Mouse (Mus musculus) bone marrow macrophage, adult 2 months (primary cell): ENCODE data around the gene Hdac11. TPM values are rescaled to one million over a fixed set of nuclear protein-coding genes. Genes with fewer than 3 reads are reported as not detected.
"Not testable (repeated sequence)": the region's sequence is repeated elsewhere in the genome, so short reads cannot be mapped to it uniquely, and the experiment has no call there.

Experiments used
- H3K27ac ChIP-seq: 2 replicates; pipeline ENCODE4 v1.5.1; 2012; ENCODE audit warnings: low read depth, low read length; ENCODE audit not compliant: insufficient read depth
- H3K4me1 ChIP-seq: 2 replicates; pipeline ENCODE4 v1.6.1; 2012; ENCODE audit warnings: low read length; ENCODE audit not compliant: control insufficient read depth, insufficient read depth
- H3K4me3 ChIP-seq: 2 replicates; pipeline ENCODE4 v1.5.1; 2012; ENCODE audit warnings: mild to moderate bottlenecking, low read length, moderate library complexity; ENCODE audit not compliant: insufficient read depth
- CTCF ChIP-seq: IDR thresholded peaks from 2 replicates; pipeline ENCODE4 v1.5.1; 2012; ENCODE audit warnings: low read depth, mild to moderate bottlenecking, low read length, moderate library complexity
- POLR2A ChIP-seq: IDR thresholded peaks from 2 replicates; pipeline ENCODE4 v1.6.1; 2012; ENCODE audit warnings: mild to moderate bottlenecking, low read depth, low read length, borderline replicate concordance
- polyA plus RNA-seq: library from polyadenylated mRNA; stranded (reverse); fragments of >200 nt; gene quantifications from 2 replicates; pipeline ENCODE4 v1.2.4, GENCODE M21; 2012; ENCODE audit not compliant: missing spikeins, insufficient read depth, insufficient read length

The Hdac11 gene
- polyA plus RNA-seq, 1 experiment: 2.8 TPM

DNA sequence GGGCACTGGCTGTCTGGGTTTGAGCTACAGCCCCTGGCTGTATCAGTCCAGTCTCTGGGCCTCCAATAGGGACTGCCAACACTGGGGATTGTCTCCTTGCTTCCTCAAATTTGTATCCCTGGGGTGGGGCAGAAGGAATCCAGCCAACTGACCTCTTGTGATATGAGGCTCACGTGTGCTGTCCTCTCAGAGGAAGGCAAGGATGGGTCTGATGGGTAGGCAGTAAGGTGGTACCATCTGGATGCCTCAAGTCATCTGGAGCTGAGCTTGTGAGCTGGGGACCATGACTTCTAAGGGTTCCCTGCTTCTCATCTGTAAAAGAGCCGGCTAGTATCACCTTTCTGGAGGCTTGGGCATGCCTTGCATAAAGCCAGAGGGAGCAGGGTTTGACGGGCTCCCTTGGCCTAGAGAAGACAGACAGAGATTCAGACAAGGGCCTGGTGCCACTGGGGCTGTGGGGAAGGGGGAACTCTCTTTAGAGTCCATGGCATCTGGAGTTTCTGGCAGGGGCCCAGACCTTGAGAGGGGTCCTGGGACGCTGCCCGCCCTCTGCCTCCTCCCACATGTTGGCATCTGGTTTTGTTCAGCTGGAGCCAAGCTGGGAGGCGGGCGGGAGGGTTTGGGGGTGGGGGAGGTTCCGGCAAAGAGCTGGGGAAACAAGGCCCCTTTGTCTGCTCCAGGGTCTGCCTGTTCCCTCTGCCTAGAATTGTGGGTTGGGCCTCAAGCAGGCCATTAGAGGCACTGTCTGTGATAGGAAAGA, 44.1 kb downstream of the Hdac11 start:
- Histone ChIP-seq H3K4me3 (no peak overlapping the region), H3K27ac (no peak overlapping the region), H3K4me1 (no peaks in the 10 kb centered on the region)
- TF ChIP-seq POLR2A (no peak), CTCF (no peak)

DNA sequence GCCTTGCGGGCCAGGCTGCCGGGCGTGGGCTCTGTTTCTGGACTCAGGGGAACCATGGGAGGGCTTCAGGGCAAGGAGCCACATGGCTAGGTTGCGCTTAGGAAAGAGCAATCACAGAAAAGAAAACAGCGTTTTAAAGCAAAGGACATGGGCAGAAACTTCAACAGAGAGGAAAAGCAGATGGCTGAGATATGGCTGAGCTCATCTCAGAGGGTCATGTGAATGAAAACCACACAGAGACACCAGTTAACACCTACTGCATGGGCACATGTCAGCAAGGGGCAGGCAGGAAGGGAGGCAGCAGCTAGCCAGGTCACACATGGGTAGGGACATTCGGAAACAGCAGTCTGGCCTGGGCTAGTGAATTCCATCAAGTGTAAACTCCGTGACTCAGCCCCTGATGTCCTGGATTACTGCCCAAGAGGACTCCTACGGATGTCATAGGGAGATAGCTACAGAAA, 45.4 kb downstream of the Hdac11 start:
- no peaks in the 10 kb centered on the region for H3K4me1 ChIP-seq
- H3K27ac ChIP-seq: no peak overlapping the region
- TF ChIP-seq POLR2A (no peak), CTCF (no peak)
- H3K4me3 ChIP-seq: no peak overlapping the region

DNA sequence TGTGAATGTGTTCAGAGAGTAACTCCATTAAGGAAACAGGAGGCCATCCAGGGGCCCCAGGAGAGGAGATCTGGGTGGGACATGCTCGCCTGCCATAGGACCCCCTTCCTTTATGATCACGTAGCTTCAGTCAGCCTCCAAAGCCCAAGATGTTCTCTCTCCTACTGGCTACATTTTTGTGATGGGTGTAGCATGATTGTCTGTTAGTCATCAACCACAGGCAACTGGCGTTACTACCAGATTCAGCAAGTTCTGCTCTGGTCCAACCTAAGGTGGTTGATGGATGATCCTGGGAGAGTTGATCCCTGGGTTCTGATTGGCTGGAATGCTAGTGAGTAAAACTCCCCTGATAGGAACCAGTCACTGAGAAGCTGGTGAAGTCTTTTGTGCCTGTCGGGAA, 46.1 kb downstream of the Hdac11 start:
- no peak overlapping the region for H3K4me3 ChIP-seq
- H3K4me1 ChIP-seq: no peaks in the 10 kb centered on the region
- TF ChIP-seq POLR2A: no peak
- no peak for TF ChIP-seq CTCF
- no peak overlapping the region for H3K27ac ChIP-seq

DNA sequence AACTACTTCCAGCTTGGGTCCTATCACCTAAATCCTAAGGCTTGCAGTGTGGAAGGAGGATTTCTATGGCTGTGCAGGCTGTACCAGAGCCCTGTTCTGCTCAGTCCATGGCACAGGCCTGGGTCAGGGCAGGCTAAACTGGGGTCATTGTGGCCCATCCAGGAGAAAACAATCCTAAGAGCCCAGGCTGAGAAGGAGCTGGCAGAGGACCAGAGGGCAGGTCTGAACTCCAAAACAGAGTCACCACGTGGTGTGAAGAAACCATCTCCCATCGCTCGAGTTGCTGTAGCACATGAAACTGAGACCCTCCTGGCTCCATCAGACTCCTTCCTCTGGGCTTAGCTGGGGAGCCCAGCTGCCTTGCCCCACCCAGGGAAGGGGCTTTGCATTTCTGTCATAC, 48.9 kb downstream of the Hdac11 start:
- no peak overlapping the region for H3K4me3 ChIP-seq
- no peak for TF ChIP-seq POLR2A
- TF ChIP-seq CTCF: no peak
- no peaks in the 10 kb centered on the region for H3K4me1 ChIP-seq
- H3K27ac ChIP-seq: no peak overlapping the region

DNA sequence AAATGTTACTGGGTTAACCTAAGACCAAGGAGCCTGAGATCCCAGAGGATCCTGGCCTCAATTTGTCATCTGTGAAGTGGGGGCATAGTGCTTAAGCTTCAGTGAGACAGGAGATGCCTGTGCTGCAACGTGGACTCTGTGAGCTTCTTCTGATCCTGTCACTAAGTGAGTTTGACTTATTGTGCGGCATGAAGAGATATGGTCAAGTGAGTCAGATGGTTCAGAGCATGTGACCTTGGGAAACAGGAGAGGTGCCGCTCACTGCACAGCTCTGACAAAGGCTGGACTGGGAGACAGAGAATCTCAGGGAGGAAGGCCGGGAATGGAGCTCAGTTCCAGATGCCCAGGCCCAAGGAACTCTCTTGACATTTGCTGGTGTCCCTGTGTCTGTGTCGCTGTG, 49.3 kb downstream of the Hdac11 start:
- no peak overlapping the region for H3K4me3 ChIP-seq
- H3K27ac ChIP-seq: no peak overlapping the region
- no peak for TF ChIP-seq POLR2A
- no peak; the same call in 1 of the 2 replicates for TF ChIP-seq CTCF

DNA sequence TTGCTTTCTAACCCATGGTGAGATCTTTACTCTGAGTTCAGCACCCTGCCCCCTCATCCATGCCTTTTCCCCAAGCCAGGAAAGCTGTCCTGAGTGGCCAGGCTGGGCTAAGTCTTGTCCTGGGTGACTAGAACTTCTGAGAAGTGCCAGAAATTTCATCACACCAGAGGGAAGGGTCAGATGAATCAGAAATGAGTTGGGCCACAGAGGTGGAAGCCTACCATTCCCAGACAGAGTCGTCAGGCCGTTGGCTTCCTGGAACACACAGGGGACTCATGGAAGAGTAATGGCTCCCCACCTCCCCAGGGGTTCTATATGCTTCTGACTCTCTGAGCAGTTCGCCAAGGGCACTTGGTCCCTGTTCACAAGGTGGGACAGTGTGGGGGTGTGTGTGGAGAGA, 51.0 kb downstream of the Hdac11 start:
- H3K4me3 ChIP-seq: no peak overlapping the region
- no peaks in the 10 kb centered on the region for H3K4me1 ChIP-seq
- H3K27ac ChIP-seq: no peak overlapping the region
- TF ChIP-seq POLR2A (no peak), CTCF (no peak)

More for the DNA sequence above, 49.3 kb downstream of the Hdac11 start:
- H3K4me1 ChIP-seq: no peaks in the 10 kb centered on the region

DNA sequence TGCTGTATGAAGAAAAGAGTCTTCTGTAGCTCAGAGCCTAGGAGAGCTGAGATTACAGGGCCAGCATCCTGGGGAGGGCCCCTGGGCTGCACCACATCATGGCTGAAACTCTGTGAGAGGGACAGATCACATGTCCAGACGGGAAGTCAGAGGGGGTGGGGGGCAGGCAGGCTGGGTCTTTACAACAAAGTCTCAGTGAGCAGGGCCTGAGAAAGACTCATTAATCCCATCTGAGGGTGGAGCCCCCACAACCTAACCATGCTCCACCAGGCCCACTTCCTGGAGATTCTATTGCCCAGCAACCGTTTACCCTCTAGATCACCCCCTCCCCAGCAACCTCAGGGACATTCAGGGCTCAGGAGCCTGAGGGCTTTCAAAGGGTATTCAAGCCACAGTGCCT, 53.3 kb downstream of the Hdac11 start:
- H3K27ac ChIP-seq: no peak overlapping the region

DNA sequence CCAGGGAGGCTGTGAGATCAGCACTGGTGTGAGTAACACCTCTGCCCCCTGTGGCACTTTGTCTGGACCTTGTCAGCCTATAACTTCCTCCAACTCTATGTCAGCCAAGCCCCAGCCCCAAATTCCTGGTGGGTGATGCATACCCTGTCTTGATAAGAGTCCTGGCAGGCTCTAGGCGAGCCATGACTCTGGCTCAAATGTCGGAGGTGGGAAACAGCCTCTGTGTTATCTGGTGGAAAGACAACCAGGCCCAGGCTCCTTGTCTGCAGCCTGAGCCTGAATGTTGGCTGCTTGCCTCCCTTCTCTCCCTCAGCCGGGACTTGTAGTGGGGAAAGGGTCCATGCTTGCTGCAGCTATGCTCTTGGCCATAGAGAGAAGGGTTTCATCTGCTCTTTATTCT, 54.4 kb downstream of the Hdac11 start:
- Histone ChIP-seq H3K27ac (no peak overlapping the region), H3K4me1 (no peaks in the 10 kb centered on the region), H3K4me3 (no peak overlapping the region)
- TF ChIP-seq POLR2A (no peak), CTCF (no peak)

More for the DNA sequence above, 53.3 kb downstream of the Hdac11 start:
- Histone ChIP-seq H3K4me3 (no peak overlapping the region), H3K4me1 (no peaks in the 10 kb centered on the region)
- TF ChIP-seq CTCF (no peak), POLR2A (no peak)

DNA sequence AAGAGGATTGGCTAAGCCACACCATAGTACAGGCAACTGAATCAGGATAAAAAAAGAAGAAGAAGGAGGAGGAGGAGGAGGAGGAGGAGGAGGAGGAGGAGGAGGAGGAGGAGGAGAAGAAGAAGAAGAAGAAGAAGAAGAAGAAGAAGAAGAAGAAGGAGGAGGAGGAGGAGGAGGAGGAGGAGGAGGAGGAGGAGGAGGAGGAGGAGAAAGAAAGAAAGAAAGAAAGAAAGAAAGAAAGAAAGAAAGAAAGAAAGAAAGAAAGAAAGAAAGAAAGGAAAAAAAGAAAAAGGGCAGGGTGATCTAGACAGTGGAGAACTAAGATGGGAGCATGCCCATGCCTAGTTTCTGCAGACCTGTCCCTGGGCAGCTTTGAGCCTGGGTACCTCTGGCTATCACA, 55.7 kb downstream of the Hdac11 start, which contains the start of gene Fbln2:
Gene Fbln2 (plus strand): TSS at position 301 of the 400 bp plus-strand sequence.
- not testable (repeated sequence) for H3K4me1 ChIP-seq, H3K27ac ChIP-seq, H3K4me3 ChIP-seq

DNA sequence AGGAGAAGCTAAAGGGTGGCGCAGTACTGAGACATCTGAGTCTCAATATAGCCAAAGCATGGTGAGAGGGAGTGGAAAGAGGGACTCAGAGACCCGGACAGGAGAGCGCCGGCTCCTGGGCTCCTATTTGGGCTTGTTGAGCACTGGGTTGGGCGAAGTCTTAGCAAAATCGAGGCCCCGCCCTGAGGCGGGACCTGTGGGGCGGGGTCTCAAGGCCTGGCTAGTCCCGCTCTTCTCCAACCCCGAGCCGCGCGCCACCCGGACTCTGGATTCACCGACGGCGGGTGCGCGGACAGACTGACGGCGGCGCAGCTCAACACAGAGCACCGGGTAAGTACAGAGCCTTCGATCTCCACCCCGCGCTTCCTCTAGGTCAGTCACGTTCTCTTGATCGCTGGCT, 56.1 kb downstream of the Hdac11 start:
- Histone ChIP-seq H3K4me3 (no peak overlapping the region), H3K4me1 (no peaks in the 10 kb centered on the region), H3K27ac (no peak overlapping the region)
- TF ChIP-seq POLR2A: no peak
- no peak for TF ChIP-seq CTCF
